Mouse (Mus musculus) limb, embryonic 12.5 days (tissue): ENCODE measurements around the gene Wscd1. TPM values are rescaled to one million over a fixed set of nuclear protein-coding genes. Genes with fewer than 3 reads are reported as not detected.
"Not testable (repeated sequence)": the region's sequence is repeated elsewhere in the genome, so short reads cannot be mapped to it uniquely, and the experiment has no call there.

Experiments used
- ATAC-seq: fragments of 200-750 bp; cut with Nextera tagmentation; 2 replicates; pipeline ENCODE4 v1.8.0; 2017; ENCODE audit warnings: low read depth, moderate TSS enrichment; ENCODE audit not compliant: insufficient number of reproducible peaks, insufficient read depth, low FRiP score, low TSS enrichment
- H3K27ac ChIP-seq: fragments of 300-500 bp; sonication (generic); 2 replicates; pipeline ENCODE4 v1.5.1; 2016; ENCODE audit warnings: mild to moderate bottlenecking, moderate library complexity
- H3K27me3 ChIP-seq: fragments of 300-500 bp; sonication (generic); 2 replicates; pipeline ENCODE4 v1.6.1; 2016; ENCODE audit warnings: mild to moderate bottlenecking, moderate library complexity
- H3K36me3 ChIP-seq: fragments of 300-500 bp; sonication (generic); 2 replicates; pipeline ENCODE4 v1.6.1; 2016; ENCODE audit warnings: mild to moderate bottlenecking, moderate library complexity
- H3K4me1 ChIP-seq: fragments of 300-500 bp; sonication (generic); replicated peaks from 2 replicates; pipeline ENCODE4 v1.6.1; 2016
- H3K4me2 ChIP-seq: fragments of 300-500 bp; sonication (generic); 2 replicates; pipeline ENCODE4 v1.6.1; 2016; ENCODE audit warnings: mild to moderate bottlenecking, moderate library complexity
- H3K4me3 ChIP-seq: fragments of 300-500 bp; sonication (generic); replicated peaks from 2 replicates; pipeline ENCODE4 v1.5.1; 2016; ENCODE audit warnings: mild to moderate bottlenecking
- H3K9ac ChIP-seq: fragments of 300-500 bp; sonication (generic); replicated peaks from 2 replicates; pipeline ENCODE4 v1.6.1; 2016; ENCODE audit warnings: mild to moderate bottlenecking, moderate library complexity
- H3K9me3 ChIP-seq: fragments of 300-500 bp; sonication (generic); 2 replicates; pipeline ENCODE4 v1.6.1; 2016; ENCODE audit warnings: mild to moderate bottlenecking, moderate library complexity
- WGBS: fragments of 180-500 bp; shearing (Covaris S2); methylation state at CpG from one replicate; pipeline ENCODE4 v1.1.7; 2016; 5-methylcytosine and 5-hydroxymethylcytosine counted together
- polyA plus RNA-seq: library from polyadenylated mRNA; unstranded; fragments of >200 nt; fragmentation: Nextera tagmentation; extraction: Ambion mirVana; gene quantifications from 2 replicates; pipeline ENCODE4 v1.2.1, GENCODE M21; 2016

Gene Wscd1
- polyA plus RNA-seq, 1 experiment from 2014 or later, result 2.2 TPM

DNA sequence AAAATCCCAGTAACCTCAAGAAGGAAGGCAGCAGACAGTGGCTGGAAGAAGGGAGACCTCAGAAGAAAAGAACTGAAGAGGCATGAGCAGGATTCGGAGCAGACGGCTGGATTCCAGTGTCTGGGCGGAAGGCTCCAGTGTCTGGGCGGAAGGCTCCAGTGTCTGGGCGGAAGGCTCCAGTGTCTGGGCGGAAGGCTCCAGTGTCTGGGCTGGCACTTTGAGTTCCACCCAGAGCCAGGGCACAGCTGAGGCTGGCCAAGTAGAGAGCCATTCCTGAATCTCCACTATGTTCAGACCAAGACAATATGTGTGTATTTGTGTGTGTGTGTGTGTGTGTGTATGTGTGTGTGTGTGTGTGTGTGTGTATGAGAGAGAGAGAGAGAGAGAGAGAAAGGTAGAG is 71.8 kb downstream of the Wscd1 start:
- not testable (repeated sequence) for H3K4me1 ChIP-seq, ATAC-seq, H3K27ac ChIP-seq, H3K4me3 ChIP-seq, H3K36me3 ChIP-seq, H3K9ac ChIP-seq, H3K9me3 ChIP-seq, H3K27me3 ChIP-seq, H3K4me2 ChIP-seq
- 81% methylated on average over 6 of the region's 6 CpGs for WGBS

GRCm38 (mm10) chr11:71822031-71822430 is 72.3 kb downstream of the Wscd1 start:
- Histone ChIP-seq H3K27me3 (no peaks in the 10 kb centered on the region), H3K27ac (no peak overlapping the region), H3K9ac (no peak overlapping the region), H3K4me3 (no peak overlapping the region), H3K9me3 (no peaks in the 10 kb centered on the region), H3K4me1 (no peaks in the 10 kb centered on the region), H3K36me3 (no peaks in the 10 kb centered on the region), H3K4me2 (no peak overlapping the region)
- no peak for ATAC-seq
- WGBS, result 87% methylated on average over 5 of the region's 5 CpGs

DNA sequence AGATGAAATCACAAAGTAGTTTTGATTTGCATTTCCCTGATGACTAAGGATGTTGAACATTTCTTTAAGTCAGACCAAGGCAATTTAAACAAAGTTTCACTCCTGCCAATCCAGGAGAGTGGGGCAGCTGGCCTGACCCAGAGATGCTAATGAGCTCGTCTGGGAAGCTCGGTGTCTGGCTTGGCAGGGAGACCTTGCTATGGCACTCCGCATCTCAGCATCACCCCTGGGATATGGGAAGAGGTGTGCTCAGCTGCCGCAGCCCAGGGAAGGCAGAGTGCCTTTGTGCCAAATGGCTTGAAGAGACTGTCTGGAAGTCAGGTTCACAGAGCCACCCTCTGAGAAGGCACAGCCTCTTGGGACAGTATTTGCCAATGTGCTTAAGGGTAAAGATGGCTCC is 75.3 kb downstream of the Wscd1 start:
- no peak overlapping the region for H3K4me3 ChIP-seq
- H3K9me3 ChIP-seq, result no peaks in the 10 kb centered on the region
- H3K4me1 ChIP-seq, result no peaks in the 10 kb centered on the region
- H3K27ac ChIP-seq, result no peak overlapping the region
- no peak overlapping the region for H3K9ac ChIP-seq
- H3K36me3 ChIP-seq, result no peaks in the 10 kb centered on the region
- ATAC-seq, result no peak
- no peaks in the 10 kb centered on the region for H3K27me3 ChIP-seq
- 62% methylated on average over 4 of the region's 4 CpGs for WGBS
- no peak overlapping the region for H3K4me2 ChIP-seq
